Mouse (Mus musculus) G1E (cell line): ENCODE results near the gene Prph.

ENCODE experiments used
- CTCF ChIP-seq: IDR thresholded peaks from 2 replicates; pipeline ENCODE4 v1.5.1; 2012; ENCODE audit warnings: low read depth, low read length, inconsistent platforms, mixed read lengths
- GATA1 ChIP-seq: IDR thresholded peaks from 2 replicates; pipeline ENCODE4 v1.6.1; 2012; ENCODE audit warnings: borderline replicate concordance, low read length, inconsistent platforms, mixed read lengths

DNA sequence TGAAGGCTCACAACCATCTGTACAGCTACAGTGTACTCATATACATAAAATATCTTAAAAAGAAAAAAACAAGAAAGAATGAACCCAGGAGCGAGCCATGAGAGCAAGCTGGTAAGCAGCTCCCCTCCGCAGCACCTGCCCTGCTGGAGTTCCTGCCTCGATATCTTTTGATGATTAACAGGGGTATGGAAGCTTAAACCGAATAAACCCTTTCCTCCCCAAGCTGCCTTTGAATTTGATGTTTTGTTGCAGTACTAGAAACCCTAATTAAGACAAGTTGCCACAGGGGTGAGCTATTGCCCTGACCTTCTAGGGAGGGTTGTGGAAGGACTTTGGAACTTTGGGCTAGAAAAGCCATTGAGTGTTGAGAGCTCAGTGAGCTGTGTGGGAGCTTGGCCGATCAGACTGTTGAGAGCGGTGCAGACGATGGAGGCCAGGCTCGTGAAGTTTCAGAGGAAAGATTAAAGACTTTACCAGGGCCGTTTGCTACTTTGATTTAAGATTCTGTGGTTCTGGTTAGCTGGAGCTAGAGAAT is 40.4 kb upstream of the Prph start:
- TF ChIP-seq CTCF (no peak), GATA1 (no peak)
